Mouse (Mus musculus): ENCODE measurements around the gene Iqschfp. TPM values are rescaled to one million over a fixed set of nuclear protein-coding genes. Genes with fewer than 3 reads are reported as not detected.
A peak's percentile ranks its signal among the peaks of the same experiment; 100 is the strongest.

The Iqschfp gene
- polyA plus RNA-seq, 1 experiment from 2014 or later: 2.3 TPM

DNA sequence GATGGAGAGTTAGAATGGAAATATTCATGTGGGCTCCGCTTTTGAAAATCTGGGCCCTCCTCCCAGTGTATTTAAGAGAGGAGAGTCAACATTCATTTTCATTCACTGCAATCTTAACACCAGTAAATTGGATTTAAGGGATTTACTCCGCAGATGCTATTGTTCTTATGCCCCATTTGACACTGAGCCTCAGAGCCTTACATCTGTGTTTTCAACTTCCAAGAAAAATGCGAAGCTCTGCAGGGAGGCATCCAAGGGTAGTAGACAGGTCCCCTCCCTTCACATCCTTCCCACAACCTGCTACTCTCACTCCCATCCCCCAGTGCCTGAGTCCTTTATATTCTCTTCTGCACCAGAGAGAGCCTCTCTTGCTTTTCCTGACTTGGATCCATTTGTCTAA lies 68.1 kb downstream of the Iqschfp start:
- H3K4me3 ChIP-seq: no peak overlapping the region
- H3K9me3 ChIP-seq (replicated peaks): no peaks in the 10 kb centered on the region
- H3K4me2 ChIP-seq: no peak overlapping the region
- peaks cover 15% of the 10 kb centered on the region for H3K4me1 ChIP-seq
- 4% methylated on average over 3 of the region's 3 CpGs for WGBS
- no peak overlapping the region for H3K9ac ChIP-seq
- peak overlapping the region; percentile 1; the same call in 1 of the 2 replicates for H3K27ac ChIP-seq
- ATAC-seq: peak; percentile 70
- H3K27me3 ChIP-seq: 0 out of 2 replicates have a peak, but pooled peaks cover 4% of the 10 kb centered on the region
- no peaks in the 10 kb centered on the region for H3K36me3 ChIP-seq (ENCODE audit: poor library complexity, severe bottlenecking)

DNA sequence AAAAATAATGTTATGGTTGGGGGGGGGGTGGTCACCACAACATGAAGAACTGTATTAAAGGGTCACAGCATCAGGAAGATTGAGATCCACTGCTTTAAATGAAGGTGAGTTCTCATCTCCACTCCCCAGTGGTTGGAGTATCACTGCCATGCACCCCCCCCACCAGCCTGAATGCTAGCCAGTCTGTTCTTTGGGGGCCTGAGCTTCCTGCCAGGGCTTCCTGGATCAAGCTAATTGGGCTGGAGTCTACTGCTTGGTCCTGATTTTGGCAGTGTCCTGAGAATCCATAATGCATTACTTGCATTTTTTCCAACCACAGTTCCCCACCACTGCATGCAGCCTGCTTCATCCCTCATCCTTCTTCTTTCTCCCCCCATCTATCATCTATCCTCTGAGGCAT lies 68.7 kb downstream of the Iqschfp start:
- no peak overlapping the region for H3K9ac ChIP-seq
- H3K36me3 ChIP-seq (ENCODE audit: poor library complexity, severe bottlenecking): no peaks in the 10 kb centered on the region
- peaks cover 15% of the 10 kb centered on the region for H3K4me1 ChIP-seq
- H3K9me3 ChIP-seq (replicated peaks): no peaks in the 10 kb centered on the region
- H3K27ac ChIP-seq: no peak overlapping the region
- H3K4me2 ChIP-seq: no peak overlapping the region
- no peak for ATAC-seq
- H3K4me3 ChIP-seq: no peak overlapping the region
- 0 out of 2 replicates have a peak, but pooled peaks cover 4% of the 10 kb centered on the region for H3K27me3 ChIP-seq

DNA sequence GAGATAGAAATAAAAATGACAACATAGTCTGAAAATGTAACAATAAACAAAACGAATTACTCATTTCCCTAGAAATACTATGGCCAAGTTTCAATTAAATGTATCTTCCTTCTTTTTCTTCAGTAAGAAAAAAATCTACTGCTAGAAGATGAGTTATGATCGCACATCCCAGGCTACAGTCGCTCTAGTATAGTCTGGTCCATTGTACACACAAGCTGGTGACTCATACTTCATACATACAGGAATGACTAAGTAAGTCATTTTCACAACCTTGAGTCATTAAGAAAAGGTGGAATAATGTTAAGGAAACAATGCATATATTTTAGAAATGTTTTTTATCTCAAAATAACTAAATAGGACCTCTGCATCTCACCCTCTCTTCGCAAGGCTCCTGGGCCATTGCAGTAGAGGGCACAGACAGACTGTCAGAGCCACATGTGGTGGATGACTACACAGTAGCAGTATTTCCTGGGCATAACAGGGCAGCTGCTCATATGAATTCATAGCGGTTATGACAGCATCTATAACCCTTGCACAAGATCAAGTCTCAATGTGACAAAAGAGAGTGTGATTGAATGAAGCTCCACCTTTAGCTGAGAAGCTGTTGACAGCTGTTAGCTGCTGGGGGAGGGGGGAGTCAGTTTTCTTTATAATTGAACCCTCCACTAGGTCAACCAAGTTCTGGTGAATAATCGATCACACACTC lies 70.1 kb downstream of the Iqschfp start:
- 93% methylated on average over 6 of the region's 6 CpGs for WGBS
- H3K4me2 ChIP-seq: no peak overlapping the region
- no peak for ATAC-seq
- no peak overlapping the region for H3K4me3 ChIP-seq
- 0 out of 2 replicates have a peak, but pooled peaks cover 4% of the 10 kb centered on the region for H3K27me3 ChIP-seq
- H3K9ac ChIP-seq: no peak overlapping the region
- peaks cover 15% of the 10 kb centered on the region for H3K4me1 ChIP-seq
- no peak overlapping the region for H3K27ac ChIP-seq
- H3K36me3 ChIP-seq (ENCODE audit: poor library complexity, severe bottlenecking): no peaks in the 10 kb centered on the region
- no peaks in the 10 kb centered on the region for H3K9me3 ChIP-seq (replicated peaks)

DNA sequence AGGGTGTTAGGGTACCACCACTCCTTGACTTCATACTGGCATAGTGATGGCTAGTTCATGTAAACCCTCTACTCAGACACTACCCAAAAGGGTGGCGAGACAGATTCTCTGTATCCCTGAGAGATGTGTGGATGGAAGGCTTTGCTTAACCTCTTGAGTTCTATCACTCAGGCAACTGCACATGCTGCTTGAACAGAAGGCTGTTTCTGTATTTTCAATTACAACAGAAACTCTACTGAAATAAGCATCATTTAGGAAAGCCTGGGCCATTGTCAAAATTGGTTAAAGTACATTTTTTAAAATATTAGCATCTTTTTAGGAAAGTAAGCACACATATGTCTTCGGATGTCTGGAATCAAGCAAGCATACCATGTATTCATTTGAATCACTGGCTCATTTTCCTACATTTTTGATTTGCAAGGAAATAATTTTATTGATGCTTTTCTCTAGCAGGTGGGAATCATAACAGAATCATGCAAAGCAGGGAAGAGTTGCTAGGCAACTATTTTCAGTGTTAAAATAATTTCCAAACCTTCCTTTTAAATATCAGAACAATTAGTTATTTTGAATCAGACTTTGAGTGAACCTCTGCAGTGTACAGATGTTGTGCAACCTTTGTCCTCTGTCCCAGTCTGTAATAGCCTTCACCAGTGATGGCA lies 82.4 kb downstream of the Iqschfp start:
- no peak for ATAC-seq
- 92% methylated on average over 2 of the region's 2 CpGs for WGBS
- H3K9me3 ChIP-seq (replicated peaks): peaks cover 4% of the 10 kb centered on the region; the same call in 1 of the 2 replicates
- no peaks in the 10 kb centered on the region for H3K4me1 ChIP-seq
- H3K27me3 ChIP-seq: no peaks in the 10 kb centered on the region
- no peak overlapping the region for H3K27ac ChIP-seq
- no peak overlapping the region for H3K9ac ChIP-seq
- no peaks in the 10 kb centered on the region for H3K36me3 ChIP-seq (ENCODE audit: poor library complexity, severe bottlenecking)
- no peak overlapping the region for H3K4me3 ChIP-seq
- H3K4me2 ChIP-seq: no peak overlapping the region

DNA sequence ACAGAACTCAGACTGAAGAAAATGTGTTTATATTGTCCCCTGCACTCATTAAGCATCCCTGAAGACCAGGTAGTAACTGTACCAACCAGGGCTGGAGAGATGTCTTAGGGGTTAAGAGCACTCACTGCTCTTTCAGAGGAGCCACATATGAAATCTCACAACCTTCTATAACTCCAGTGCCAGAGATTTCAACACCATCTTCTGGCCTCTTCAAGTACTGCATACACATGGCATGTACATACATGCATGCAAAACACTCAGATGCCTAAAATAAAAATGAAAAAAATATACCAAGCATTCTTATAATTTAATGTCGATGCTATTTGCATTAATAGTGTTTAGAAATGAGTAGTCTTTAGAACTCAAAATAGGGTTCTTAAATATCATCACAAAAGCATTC lies 88.0 kb downstream of the Iqschfp start:
- H3K9me3 ChIP-seq (replicated peaks): no peaks in the 10 kb centered on the region
- 80% methylated on average over 1 of the region's 1 CpGs for WGBS

DNA sequence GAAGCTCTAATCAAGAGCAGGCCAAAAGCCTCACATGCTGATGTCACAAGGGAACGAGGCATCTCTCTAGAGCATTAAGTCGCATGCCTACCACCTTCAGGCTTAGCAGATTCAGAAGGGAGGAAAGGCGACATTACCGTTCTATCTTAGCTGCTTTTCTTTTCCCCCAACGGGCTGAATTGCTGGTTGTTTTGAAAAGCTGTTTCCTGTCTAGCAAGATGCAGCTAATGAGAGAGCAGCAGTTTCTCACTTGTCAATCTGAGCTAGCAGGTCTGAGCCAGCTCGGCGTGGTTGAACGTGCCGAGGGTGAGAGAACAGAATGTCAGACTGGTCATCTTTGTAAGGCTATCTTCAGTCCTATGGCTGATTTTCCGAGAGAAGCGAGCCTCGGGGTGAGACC lies 91.3 kb downstream of the Iqschfp start:
- H3K9me3 ChIP-seq (replicated peaks): no peaks in the 10 kb centered on the region
- H3K4me3 ChIP-seq: no peak overlapping the region
- H3K27me3 ChIP-seq: no peaks in the 10 kb centered on the region
- H3K4me2 ChIP-seq: 0 out of 2 replicates have a peak overlapping the region, but pooled peaks have one; percentile 16
- peak; percentile 80 for ATAC-seq
- H3K9ac ChIP-seq: no peak overlapping the region
- H3K4me1 ChIP-seq: peaks cover 8% of the 10 kb centered on the region; the same call in 1 of the 2 replicates
- no peaks in the 10 kb centered on the region for H3K36me3 ChIP-seq (ENCODE audit: poor library complexity, severe bottlenecking)
- 37% methylated on average over 12 of the region's 12 CpGs for WGBS
- peak overlapping the region; percentile 51 for H3K27ac ChIP-seq

More for the DNA sequence above, 88.0 kb downstream of the Iqschfp start:
- Histone ChIP-seq H3K27me3 (no peaks in the 10 kb centered on the region), H3K4me2 (no peak overlapping the region), H3K27ac (no peak overlapping the region), H3K4me3 (no peak overlapping the region), H3K9ac (no peak overlapping the region), H3K36me3 (ENCODE audit: poor library complexity, severe bottlenecking) (no peaks in the 10 kb centered on the region), H3K4me1 (peaks cover 8% of the 10 kb centered on the region; the same call in 1 of the 2 replicates)
- ATAC-seq: no peak

DNA sequence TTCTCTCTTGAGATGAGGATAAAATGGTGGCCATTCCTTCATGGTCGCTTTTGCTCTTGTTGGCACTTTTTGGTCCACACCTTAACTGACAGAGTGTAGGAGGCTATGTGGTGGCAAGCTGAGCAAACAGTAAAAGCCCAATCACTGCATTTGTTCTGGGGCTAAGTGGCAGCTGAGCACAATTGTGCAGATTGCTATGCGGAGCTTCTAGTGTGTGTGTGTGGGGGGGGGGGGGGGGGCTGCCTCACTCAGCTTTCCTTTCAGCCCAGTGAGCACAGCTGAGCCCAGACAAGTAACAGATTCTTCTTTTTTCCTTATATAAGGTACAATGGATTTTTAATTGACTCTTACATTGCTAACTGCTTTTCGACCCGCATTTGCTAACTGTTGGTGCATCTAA lies 110.4 kb downstream of the Iqschfp start:
- no peaks in the 10 kb centered on the region for H3K4me1 ChIP-seq
- peak; percentile 81 for ATAC-seq
- H3K4me2 ChIP-seq: no peak overlapping the region

DNA sequence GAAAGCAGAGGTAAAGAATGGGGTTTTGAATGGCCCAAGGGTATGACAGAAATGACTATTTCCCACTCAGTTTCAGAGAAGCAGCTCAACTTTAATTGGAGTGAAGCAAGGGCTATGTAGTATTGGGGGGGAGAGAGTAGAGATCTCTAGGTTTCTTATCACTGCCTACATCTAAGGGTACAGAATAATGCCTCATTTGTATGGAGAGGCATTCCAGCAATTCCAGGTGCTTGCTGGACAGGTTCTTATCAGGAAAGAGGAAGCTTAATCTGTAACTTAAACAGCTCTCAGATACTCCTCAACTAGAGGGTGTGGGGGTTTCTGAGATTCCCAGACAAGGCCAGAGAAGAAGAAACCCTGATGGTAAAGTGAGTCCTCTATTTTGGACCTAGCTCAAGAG lies 120.3 kb downstream of the Iqschfp start:
- Histone ChIP-seq H3K27me3 (no peaks in the 10 kb centered on the region), H3K9ac (no peak overlapping the region), H3K36me3 (ENCODE audit: poor library complexity, severe bottlenecking) (no peaks in the 10 kb centered on the region), H3K27ac (no peak overlapping the region), H3K9me3 (replicated peaks) (no peaks in the 10 kb centered on the region), H3K4me2 (no peak overlapping the region), H3K4me3 (no peak overlapping the region), H3K4me1 (peaks cover 13% of the 10 kb centered on the region)
- no peak for ATAC-seq

More for the DNA sequence above, 110.4 kb downstream of the Iqschfp start:
- Histone ChIP-seq H3K27ac (no peak overlapping the region), H3K9ac (no peak overlapping the region), H3K27me3 (no peaks in the 10 kb centered on the region), H3K36me3 (ENCODE audit: poor library complexity, severe bottlenecking) (no peaks in the 10 kb centered on the region), H3K9me3 (replicated peaks) (no peaks in the 10 kb centered on the region), H3K4me3 (no peak overlapping the region)
- WGBS: 66% methylated on average over 4 of the region's 4 CpGs

DNA sequence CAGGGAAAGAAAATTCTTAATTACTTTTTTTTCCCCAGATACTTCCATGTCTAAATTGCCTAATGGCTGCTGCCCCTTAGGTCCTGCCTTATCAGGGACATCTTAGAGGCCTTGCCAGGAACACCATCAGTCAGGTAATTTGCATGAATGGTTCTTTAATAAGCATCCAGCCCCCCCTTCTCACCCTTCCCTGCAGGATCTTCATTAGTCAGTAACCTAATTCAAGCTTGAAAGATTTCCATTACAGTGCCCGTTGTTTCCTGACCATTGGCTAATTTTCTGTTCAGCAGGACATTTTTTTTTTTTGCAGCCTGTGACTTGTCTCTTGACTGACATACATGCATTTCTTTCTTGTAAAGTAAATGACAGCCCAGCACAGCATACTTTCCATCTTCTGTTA lies 123.8 kb downstream of the Iqschfp start:
- Histone ChIP-seq H3K9me3 (replicated peaks) (no peaks in the 10 kb centered on the region), H3K36me3 (ENCODE audit: poor library complexity, severe bottlenecking) (no peaks in the 10 kb centered on the region), H3K27ac (no peak overlapping the region), H3K4me1 (peaks cover 13% of the 10 kb centered on the region), H3K4me3 (no peak overlapping the region), H3K27me3 (no peaks in the 10 kb centered on the region), H3K9ac (no peak overlapping the region), H3K4me2 (no peak overlapping the region)
- ATAC-seq: no peak
- WGBS: 17% methylated on average over 1 of the region's 1 CpGs

DNA sequence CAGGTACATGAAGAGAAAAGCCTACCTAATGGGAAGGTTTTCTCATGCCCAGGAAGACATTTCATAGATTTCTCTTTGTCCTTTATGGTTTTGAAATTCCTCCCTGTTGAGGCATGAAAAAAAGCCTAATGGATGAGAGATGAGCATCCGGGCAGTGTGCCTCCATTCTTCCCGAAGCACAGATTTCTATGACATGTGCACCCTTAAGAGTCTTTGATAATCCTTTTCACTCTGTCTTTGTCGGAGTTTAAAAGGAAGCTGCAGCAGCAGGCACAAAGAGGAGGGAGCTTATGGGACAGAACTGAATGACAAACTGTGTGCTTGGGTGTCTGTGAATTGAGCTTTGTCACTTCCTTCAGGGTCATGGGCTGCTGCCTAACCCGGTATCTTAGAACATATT lies 127.4 kb downstream of the Iqschfp start:
- 31% methylated on average over 4 of the region's 4 CpGs for WGBS
- Histone ChIP-seq H3K36me3 (ENCODE audit: poor library complexity, severe bottlenecking) (no peaks in the 10 kb centered on the region), H3K9ac (no peak overlapping the region), H3K27me3 (no peaks in the 10 kb centered on the region), H3K4me1 (peaks cover 13% of the 10 kb centered on the region), H3K4me3 (no peak overlapping the region), H3K9me3 (replicated peaks) (no peaks in the 10 kb centered on the region), H3K27ac (no peak overlapping the region), H3K4me2 (no peak overlapping the region)
- 0 out of 2 replicates have a peak, but pooled peaks have one; percentile 38 for ATAC-seq

DNA sequence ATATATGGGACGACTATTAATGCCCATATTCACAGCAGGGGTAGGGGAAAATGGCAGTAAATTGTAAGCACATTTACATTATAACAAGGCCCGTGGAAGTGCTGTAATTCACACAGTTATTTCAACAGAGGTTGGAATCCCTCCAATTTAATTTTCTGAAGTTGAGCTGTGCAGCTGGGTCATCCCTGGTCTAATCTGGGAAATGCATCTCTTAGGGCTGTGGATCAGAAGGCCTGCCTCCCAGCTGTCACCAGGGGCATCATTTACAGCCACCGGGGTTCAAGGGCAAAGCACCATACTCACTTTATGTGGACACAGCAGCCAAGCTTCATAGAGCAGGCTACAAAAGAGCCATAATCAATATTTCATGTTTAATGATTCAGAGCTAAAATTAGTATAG lies 144.1 kb downstream of the Iqschfp start:
- no peaks in the 10 kb centered on the region for H3K27me3 ChIP-seq
- no peaks in the 10 kb centered on the region for H3K9me3 ChIP-seq (replicated peaks)
- H3K4me1 ChIP-seq: 0 out of 2 replicates have a peak, but pooled peaks cover 9% of the 10 kb centered on the region
- no peaks in the 10 kb centered on the region for H3K36me3 ChIP-seq (ENCODE audit: poor library complexity, severe bottlenecking)
- no peak for ATAC-seq
- H3K4me3 ChIP-seq: no peak overlapping the region
- no peak overlapping the region for H3K27ac ChIP-seq
- no peak overlapping the region for H3K9ac ChIP-seq
- 41% methylated on average over 3 of the region's 3 CpGs for WGBS
- no peak overlapping the region for H3K4me2 ChIP-seq

DNA sequence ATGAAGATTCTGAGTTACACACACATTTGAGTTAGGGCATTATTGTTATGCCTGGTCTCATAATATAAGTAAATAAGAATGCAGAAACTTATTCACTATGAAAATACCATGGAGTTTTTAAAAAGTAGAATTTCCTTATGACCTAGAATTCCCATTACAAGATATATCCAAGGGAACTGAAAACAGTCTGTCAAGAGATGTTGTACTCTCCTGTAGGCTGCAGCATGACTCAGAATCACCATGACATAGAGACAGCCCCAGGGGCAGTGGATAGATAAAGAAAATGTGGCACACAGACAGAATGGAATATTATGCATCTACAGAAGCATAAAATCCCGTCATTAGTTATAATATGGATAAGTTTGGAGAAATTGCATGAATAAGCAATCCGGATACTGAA lies 150.9 kb downstream of the Iqschfp start:
- ATAC-seq: no peak
- 92% methylated on average over 2 of the region's 2 CpGs for WGBS

More for the DNA sequence above, 150.9 kb downstream of the Iqschfp start:
- no peak overlapping the region for H3K4me2 ChIP-seq
- no peak overlapping the region for H3K27ac ChIP-seq
- 0 out of 2 replicates have a peak, but pooled peaks cover 7% of the 10 kb centered on the region for H3K4me1 ChIP-seq
- no peak overlapping the region for H3K9ac ChIP-seq
- H3K27me3 ChIP-seq: 0 out of 2 replicates have a peak, but pooled peaks cover 3% of the 10 kb centered on the region
- H3K4me3 ChIP-seq: no peak overlapping the region
- H3K36me3 ChIP-seq (ENCODE audit: poor library complexity, severe bottlenecking): no peaks in the 10 kb centered on the region
- no peaks in the 10 kb centered on the region for H3K9me3 ChIP-seq (replicated peaks)

All from forebrain, embryonic 13.5 days (tissue).